Mouse (Mus musculus): ENCODE data around the gene Uqcrh.

- TF ChIP-seq CTCF (IDR thresholded peaks at IDR 0.05) (peak; percentile 57), POLR2A (IDR thresholded peaks at IDR 0.05; ENCODE audit: insufficient read depth, low read depth, low read length) (peak; percentile 69)
Measured at GRCm38 (mm10) chr4:116123602-116124519, 49.0 kb upstream of the Uqcrh start, which contains the start of the genes Rad54l and Pomgnt1.
